Mouse (Mus musculus): ENCODE measurements at regions not wholly inside any gene's neighbourhood (a gene's known extent, or its start where the extent isn't known, plus 50 kb on each side); places are given as distances from the start of the nearest gene placed in this dataset.

GRCm38 (mm10) chr12:119027701-119028100 lies 61.5 kb upstream of the Abcb5 start:
- Histone ChIP-seq H3K9ac (replicated peaks) (no peak overlapping the region), H3K27me3 (no peaks in the 10 kb centered on the region), H3K27ac (no peak overlapping the region), H3K36me3 (no peaks in the 10 kb centered on the region), H3K4me1 (replicated peaks) (peaks cover 5% of the 10 kb centered on the region; the same call in 1 of the 2 replicates), H3K9me3 (no peaks in the 10 kb centered on the region), H3K4me2 (no peak overlapping the region), H3K4me3 (replicated peaks) (no peak overlapping the region)
- no peak for ATAC-seq (ENCODE audit: insufficient number of reproducible peaks, insufficient read depth, low FRiP score, low TSS enrichment, low read depth)
- 35% methylated on average over 4 of the region's 4 CpGs for WGBS

- Histone ChIP-seq H3K27ac (no peak overlapping the region), H3K4me3 (replicated peaks) (no peak overlapping the region), H3K9me3 (no peaks in the 10 kb centered on the region), H3K4me2 (no peak overlapping the region), H3K36me3 (no peaks in the 10 kb centered on the region), H3K9ac (replicated peaks) (no peak overlapping the region), H3K4me1 (replicated peaks) (peaks cover 5% of the 10 kb centered on the region; the same call in 1 of the 2 replicates), H3K27me3 (no peaks in the 10 kb centered on the region)
- no peak for ATAC-seq (ENCODE audit: insufficient number of reproducible peaks, insufficient read depth, low FRiP score, low TSS enrichment, low read depth)
- 62% methylated on average over 1 of the region's 1 CpGs for WGBS
Observed at GRCm38 (mm10) chr12:119026311-119026710, 60.1 kb upstream of the Abcb5 start.

GRCm38 (mm10) chr12:119024063-119024462 lies 57.8 kb upstream of the Abcb5 start:
- Histone ChIP-seq H3K9ac (replicated peaks) (no peak overlapping the region), H3K4me1 (replicated peaks) (peaks cover 5% of the 10 kb centered on the region; the same call in 1 of the 2 replicates), H3K4me3 (replicated peaks) (no peak overlapping the region), H3K27me3 (no peaks in the 10 kb centered on the region), H3K36me3 (no peaks in the 10 kb centered on the region), H3K9me3 (no peaks in the 10 kb centered on the region), H3K4me2 (no peak overlapping the region), H3K27ac (no peak overlapping the region)
- 63% methylated on average over 1 of the region's 1 CpGs for WGBS
- no peak for ATAC-seq (ENCODE audit: insufficient number of reproducible peaks, insufficient read depth, low FRiP score, low TSS enrichment, low read depth)
